Mouse (Mus musculus) kidney, embryonic 14.5 days (tissue): Measurements from ENCODE around the gene Celf5. TPM values are rescaled to one million over a fixed set of nuclear protein-coding genes. Genes with fewer than 3 reads are reported as not detected.

ENCODE experiments used
- ATAC-seq: fragments of 200-750 bp; cut with Nextera tagmentation; 2 replicates; pipeline ENCODE4 v1.8.0; 2017; ENCODE audit warnings: moderate number of reproducible peaks, mild to moderate bottlenecking, moderate TSS enrichment, moderate library complexity; ENCODE audit not compliant: low FRiP score, low TSS enrichment
- H3K27ac ChIP-seq: fragments of 300-500 bp; sonication (generic); 2 replicates; pipeline ENCODE4 v1.5.1; 2014; ENCODE audit warnings: low read depth, mild to moderate bottlenecking, low read length, moderate library complexity, mixed read lengths
- H3K27me3 ChIP-seq: fragments of 300-500 bp; sonication (generic); 2 replicates; pipeline ENCODE4 v1.6.1; 2014; ENCODE audit warnings: mild to moderate bottlenecking, low read length; ENCODE audit not compliant: control insufficient read depth, insufficient read depth
- H3K36me3 ChIP-seq: fragments of 300-500 bp; sonication (generic); 2 replicates; pipeline ENCODE4 v1.6.1; 2014; ENCODE audit warnings: low read length, mixed read lengths; ENCODE audit not compliant: control insufficient read depth, insufficient read depth
- H3K4me1 ChIP-seq: fragments of 300-500 bp; sonication (generic); 2 replicates; pipeline ENCODE4 v1.6.1; 2014; ENCODE audit warnings: low read length, mixed read lengths; ENCODE audit not compliant: control insufficient read depth, insufficient read depth
- H3K4me2 ChIP-seq: fragments of 300-500 bp; sonication (generic); replicated peaks from 2 replicates; pipeline ENCODE4 v1.6.1; 2014; ENCODE audit warnings: low read depth, mild to moderate bottlenecking, low read length
- H3K4me3 ChIP-seq: fragments of 300-500 bp; sonication (generic); 2 replicates; pipeline ENCODE4 v1.5.1; 2014; ENCODE audit warnings: mild to moderate bottlenecking, low read length
- H3K9ac ChIP-seq: fragments of 300-500 bp; sonication (generic); 2 replicates; pipeline ENCODE4 v1.6.1; 2014; ENCODE audit warnings: low read depth, mild to moderate bottlenecking, low read length, moderate library complexity
- H3K9me3 ChIP-seq: fragments of 300-500 bp; sonication (generic); 2 replicates; pipeline ENCODE4 v1.6.1; 2016; ENCODE audit warnings: low read length; ENCODE audit not compliant: control insufficient read depth
- WGBS: fragments of 180-500 bp; shearing (Covaris S2); extraction: QIAGEN DNeasy Blood & Tissue Kit; methylation state at CpG from one replicate; pipeline ENCODE4 v1.1.7; 2014; 5-methylcytosine and 5-hydroxymethylcytosine counted together
- polyA plus RNA-seq: library from polyadenylated mRNA; unstranded; fragments of >200 nt; fragmentation: Nextera tagmentation; extraction: Ambion mirVana; gene quantifications from 2 replicates; pipeline ENCODE4 v1.2.1, GENCODE M21; 2014

Gene Celf5
- polyA plus RNA-seq, 1 experiment from 2014 or later = 0.28 TPM

GRCm38 (mm10) chr10:81518546-81518945 is 36.0 kb upstream of the Celf5 start:
- Histone ChIP-seq H3K9me3 (no peaks in the 10 kb centered on the region; the same call in 1 of the 2 replicates), H3K4me3 (no peak overlapping the region), H3K4me1 (no peaks in the 10 kb centered on the region), H3K27ac (no peak overlapping the region), H3K27me3 (peaks cover 2% of the 10 kb centered on the region; the same call in 1 of the 2 replicates), H3K9ac (no peak overlapping the region), H3K4me2 (no peak overlapping the region), H3K36me3 (no peaks in the 10 kb centered on the region)
- 13% methylated on average over 4 of the region's 4 CpGs for WGBS
- peak; percentile 77; the same call in 1 of the 2 replicates for ATAC-seq

DNA sequence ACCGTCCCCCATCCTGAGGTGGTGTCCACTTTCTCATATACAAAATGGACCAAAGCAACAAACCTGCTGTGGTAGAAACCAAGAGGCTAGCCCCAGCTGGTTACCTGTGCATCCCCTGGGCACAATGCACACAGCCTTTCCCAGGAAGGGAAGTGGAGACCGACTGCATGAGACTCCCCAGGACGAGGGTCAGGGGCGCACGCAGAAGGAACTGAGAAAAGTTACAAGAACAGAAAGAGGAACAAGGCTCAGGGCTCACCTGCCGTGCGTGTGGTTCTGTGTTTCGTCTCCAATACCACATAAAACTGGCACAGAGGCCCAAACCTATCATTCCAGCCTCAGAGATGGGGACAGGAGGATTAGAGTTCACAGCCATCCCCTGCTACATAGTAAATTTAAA is 34.7 kb upstream of the Celf5 start:
- no peak for ATAC-seq

DNA sequence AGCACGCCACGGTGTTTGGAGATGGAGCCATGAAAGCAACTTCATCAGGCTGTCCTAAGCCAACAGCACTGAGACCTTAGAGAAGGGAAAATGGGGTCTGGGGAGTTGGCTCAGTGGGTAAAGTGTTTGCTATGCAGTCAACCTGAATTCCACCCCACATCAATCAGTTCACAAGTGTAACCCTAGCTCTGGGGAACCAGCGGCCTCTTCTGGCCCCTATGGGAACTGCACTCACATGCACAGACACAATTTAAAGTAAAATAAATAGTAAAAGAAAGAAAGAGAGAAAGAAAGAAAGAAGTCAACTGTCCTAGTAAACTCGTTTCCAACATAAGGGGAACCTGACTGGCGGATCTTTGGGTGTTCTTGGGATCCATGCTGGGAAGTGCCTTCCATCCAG is 31.3 kb upstream of the Celf5 start:
- H3K9me3 ChIP-seq = no peaks in the 10 kb centered on the region; the same call in 1 of the 2 replicates
- no peak overlapping the region for H3K9ac ChIP-seq
- no peaks in the 10 kb centered on the region for H3K4me1 ChIP-seq
- no peak overlapping the region for H3K27ac ChIP-seq
- no peaks in the 10 kb centered on the region for H3K27me3 ChIP-seq
- no peaks in the 10 kb centered on the region for H3K36me3 ChIP-seq
- no peak for ATAC-seq
- WGBS = 85% methylated on average over 5 of the region's 5 CpGs
- no peak overlapping the region for H3K4me3 ChIP-seq
- H3K4me2 ChIP-seq = no peak overlapping the region

More for the DNA sequence above, 34.7 kb upstream of the Celf5 start:
- Histone ChIP-seq H3K36me3 (no peaks in the 10 kb centered on the region), H3K9me3 (no peaks in the 10 kb centered on the region; the same call in 1 of the 2 replicates), H3K27ac (no peak overlapping the region), H3K9ac (no peak overlapping the region), H3K4me1 (no peaks in the 10 kb centered on the region), H3K27me3 (no peaks in the 10 kb centered on the region), H3K4me3 (no peak overlapping the region), H3K4me2 (no peak overlapping the region)
- WGBS = 76% methylated on average over 8 of the region's 8 CpGs

DNA sequence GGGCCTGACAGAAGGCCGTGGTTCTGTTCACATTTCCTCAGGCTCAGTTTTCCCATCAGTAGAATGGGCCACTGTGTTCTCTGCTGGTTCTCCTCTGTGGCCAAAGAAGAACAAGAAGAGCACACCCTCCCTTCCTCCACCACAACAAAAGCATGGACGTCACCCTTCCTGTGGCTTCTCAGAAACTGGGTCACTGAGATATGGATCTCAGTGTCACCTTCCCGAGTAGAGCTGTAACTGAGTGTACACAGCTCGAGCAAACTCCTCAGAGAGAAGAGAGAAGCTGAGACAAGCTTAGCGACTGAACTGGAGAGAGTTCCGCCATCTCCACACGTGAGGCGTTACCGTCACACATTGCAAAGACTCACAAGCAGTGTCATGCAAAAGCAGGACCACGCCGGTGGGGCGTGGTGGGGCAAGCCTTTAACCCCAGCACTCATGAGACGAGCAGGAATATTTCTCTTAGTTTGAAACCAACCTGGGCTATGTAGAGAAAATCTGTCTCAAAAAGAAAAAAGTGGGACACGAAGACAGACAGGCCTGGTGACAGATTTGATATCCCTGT is 27.8 kb upstream of the Celf5 start:
- no peaks in the 10 kb centered on the region for H3K4me1 ChIP-seq
- H3K36me3 ChIP-seq = no peaks in the 10 kb centered on the region
- no peaks in the 10 kb centered on the region for H3K27me3 ChIP-seq
- H3K27ac ChIP-seq = no peak overlapping the region
- WGBS = 75% methylated on average over 14 of the region's 14 CpGs
- no peak overlapping the region for H3K9ac ChIP-seq
- no peak overlapping the region for H3K4me2 ChIP-seq
- H3K4me3 ChIP-seq = no peak overlapping the region
- ATAC-seq = no peak
- H3K9me3 ChIP-seq = no peaks in the 10 kb centered on the region; the same call in 1 of the 2 replicates

- Histone ChIP-seq H3K27me3 (peaks cover 10% of the 10 kb centered on the region; the same call in 1 of the 2 replicates), H3K4me1 (no peaks in the 10 kb centered on the region), H3K9me3 (no peaks in the 10 kb centered on the region), H3K9ac (no peak overlapping the region), H3K4me2 (no peak overlapping the region), H3K27ac (no peak overlapping the region), H3K36me3 (no peaks in the 10 kb centered on the region), H3K4me3 (no peak overlapping the region)
- 69% methylated on average over 13 of the region's 13 CpGs for WGBS
- ATAC-seq = no peak
Measured at GRCm38 (mm10) chr10:81507691-81508489, 25.4 kb upstream of the Celf5 start.

- H3K9me3 ChIP-seq = no peaks in the 10 kb centered on the region
- peaks cover 10% of the 10 kb centered on the region; the same call in 1 of the 2 replicates for H3K27me3 ChIP-seq
- 28% methylated on average over 6 of the region's 6 CpGs for WGBS
- no peak for ATAC-seq
- no peak overlapping the region for H3K27ac ChIP-seq
- H3K9ac ChIP-seq = no peak overlapping the region
- no peaks in the 10 kb centered on the region for H3K36me3 ChIP-seq
- no peak overlapping the region for H3K4me3 ChIP-seq
- no peaks in the 10 kb centered on the region for H3K4me1 ChIP-seq
- H3K4me2 ChIP-seq = no peak overlapping the region
Measured at GRCm38 (mm10) chr10:81507095-81507494, 24.6 kb upstream of the Celf5 start.

DNA sequence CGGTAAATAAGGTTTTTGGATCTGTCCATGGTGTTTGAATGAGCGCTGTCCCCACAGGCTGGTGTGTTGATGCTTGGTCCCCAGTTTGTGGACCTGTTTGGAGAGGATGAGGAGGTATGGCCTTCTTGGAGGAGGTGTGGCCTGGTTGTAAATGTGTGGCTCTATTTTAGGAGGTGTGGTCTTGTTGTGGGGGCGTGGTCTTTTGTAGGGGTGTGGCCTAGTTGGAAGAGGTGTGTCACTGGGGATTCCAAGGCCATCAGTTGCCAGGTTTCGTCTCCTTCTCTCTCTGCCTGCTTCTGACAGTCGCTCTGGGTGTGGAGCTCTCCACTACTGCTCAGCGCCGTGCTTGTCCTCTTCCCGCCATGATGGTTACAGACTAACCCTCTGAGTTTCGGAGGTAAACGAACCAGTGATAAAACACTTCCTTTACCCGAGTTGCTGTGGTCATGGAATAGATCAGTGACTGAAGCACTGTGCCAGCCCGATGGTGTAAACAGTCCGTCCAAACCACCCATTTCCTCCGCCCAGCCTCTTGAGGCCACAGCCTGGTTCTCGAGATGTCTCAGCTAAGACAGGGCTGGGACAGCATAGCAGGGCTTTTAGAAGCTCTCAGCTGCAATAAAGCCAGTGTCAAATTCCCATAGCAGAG is 22.6 kb upstream of the Celf5 start:
- ATAC-seq = no peak
- WGBS = 76% methylated on average over 15 of the region's 15 CpGs
- Histone ChIP-seq H3K4me1 (no peaks in the 10 kb centered on the region), H3K4me3 (no peak overlapping the region), H3K9me3 (no peaks in the 10 kb centered on the region), H3K27ac (no peak overlapping the region), H3K27me3 (peaks cover 10% of the 10 kb centered on the region; the same call in 1 of the 2 replicates), H3K36me3 (no peaks in the 10 kb centered on the region), H3K9ac (no peak overlapping the region), H3K4me2 (no peak overlapping the region)

DNA sequence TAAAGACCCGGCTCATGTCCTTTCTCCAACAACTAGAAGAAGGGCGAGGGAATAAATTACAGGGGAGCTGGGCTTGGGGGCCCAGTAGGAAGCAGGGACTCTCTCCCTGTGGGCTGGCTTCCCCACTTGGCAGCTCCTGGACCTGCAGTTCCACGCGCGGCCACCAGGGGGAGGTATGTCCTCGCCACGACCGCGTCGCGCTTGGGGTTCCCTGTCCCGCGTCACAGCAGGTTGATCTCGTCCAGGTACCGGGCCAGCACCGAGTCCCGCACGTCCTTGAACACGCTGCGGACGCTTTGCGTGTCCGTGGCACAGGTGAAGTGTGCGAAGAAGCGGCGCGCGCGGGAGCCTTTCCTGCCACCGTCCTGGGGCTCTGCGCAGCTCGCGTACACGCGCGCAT is 20.1 kb upstream of the Celf5 start:
- Histone ChIP-seq H3K9ac (peak overlapping the region; percentile 40; the same call in 1 of the 2 replicates), H3K27ac (no peak overlapping the region), H3K4me2 (peak overlapping the region; percentile 60), H3K9me3 (no peaks in the 10 kb centered on the region), H3K4me1 (no peaks in the 10 kb centered on the region), H3K27me3 (peaks cover 10% of the 10 kb centered on the region; the same call in 1 of the 2 replicates), H3K36me3 (no peaks in the 10 kb centered on the region), H3K4me3 (peak overlapping the region; percentile 35)
- 7% methylated on average over 36 of the region's 36 CpGs for WGBS
- peak; percentile 51 for ATAC-seq

- no peaks in the 10 kb centered on the region for H3K4me1 ChIP-seq
- no peaks in the 10 kb centered on the region for H3K36me3 ChIP-seq
- 90% methylated on average over 5 of the region's 5 CpGs for WGBS
- H3K27ac ChIP-seq = no peak overlapping the region
- H3K9ac ChIP-seq = no peak overlapping the region
- no peak overlapping the region for H3K4me2 ChIP-seq
- no peak for ATAC-seq
- no peak overlapping the region for H3K4me3 ChIP-seq
- H3K27me3 ChIP-seq = peaks cover 10% of the 10 kb centered on the region; the same call in 1 of the 2 replicates
- no peaks in the 10 kb centered on the region for H3K9me3 ChIP-seq
Measured at GRCm38 (mm10) chr10:81501863-81502262, 19.4 kb upstream of the Celf5 start.
